Mouse (Mus musculus) lung, embryonic 14.5 days (tissue): ENCODE results near the gene B4galt1. TPM values are rescaled to one million over a fixed set of nuclear protein-coding genes. Genes with fewer than 3 reads are reported as not detected.

Experiments
- ATAC-seq: fragments of 200-750 bp; cut with Nextera tagmentation; 2 replicates; pipeline ENCODE4 v1.8.0; 2017; ENCODE audit warnings: mild to moderate bottlenecking, moderate TSS enrichment, moderate library complexity; ENCODE audit not compliant: insufficient read depth
- DNase-seq: peaks from one replicate; pipeline ENCODE4 v3.0.0-alpha.2; 2015
- H3K27ac ChIP-seq: fragments of 300-500 bp; sonication (generic); 2 replicates; pipeline ENCODE4 v1.5.1; 2014; ENCODE audit warnings: low read depth, mild to moderate bottlenecking, moderate library complexity
- H3K27me3 ChIP-seq: fragments of 300-500 bp; sonication (generic); 2 replicates; pipeline ENCODE4 v1.6.1; 2014; ENCODE audit warnings: low read length, control low read depth; ENCODE audit not compliant: insufficient read depth
- H3K36me3 ChIP-seq: fragments of 300-500 bp; sonication (generic); 2 replicates; pipeline ENCODE4 v1.6.1; 2014; ENCODE audit warnings: control low read depth; ENCODE audit not compliant: insufficient read depth
- H3K4me1 ChIP-seq: fragments of 300-500 bp; sonication (generic); 2 replicates; pipeline ENCODE4 v1.6.1; 2014; ENCODE audit warnings: antibody characterized with exemption, control low read depth; ENCODE audit not compliant: insufficient read depth
- H3K4me2 ChIP-seq: fragments of 300-500 bp; sonication (generic); 2 replicates; pipeline ENCODE4 v1.6.1; 2014; ENCODE audit warnings: mild to moderate bottlenecking
- H3K4me3 ChIP-seq: fragments of 300-500 bp; sonication (generic); 2 replicates; pipeline ENCODE4 v1.5.1; 2014; ENCODE audit warnings: low read depth, low read length
- H3K9ac ChIP-seq: fragments of 300-500 bp; sonication (generic); 2 replicates; pipeline ENCODE4 v1.6.1; 2014
- H3K9me3 ChIP-seq: fragments of 300-500 bp; sonication (generic); 2 replicates; pipeline ENCODE4 v1.6.1; 2016; ENCODE audit warnings: low read depth, low read length, control low read depth
- CTCF ChIP-seq: IDR thresholded peaks from 2 replicates; pipeline ENCODE4 v1.5.1; 2016; ENCODE audit warnings: antibody characterized with exemption, low read depth
- WGBS: fragments of 180-500 bp; shearing (Covaris S2); extraction: QIAGEN DNeasy Blood & Tissue Kit; methylation state at CpG from one replicate; pipeline ENCODE4 v1.1.7; 2014; 5-methylcytosine and 5-hydroxymethylcytosine counted together
- polyA plus RNA-seq: library from polyadenylated mRNA; unstranded; fragments of >200 nt; fragmentation: Nextera tagmentation; extraction: Ambion mirVana; gene quantifications from 2 replicates; pipeline ENCODE4 v1.2.1, GENCODE M21; 2014

Gene B4galt1
- polyA plus RNA-seq, 1 experiment from 2014 or later: 66.5 TPM

- Histone ChIP-seq H3K4me3 (no peak overlapping the region), H3K36me3 (no peaks in the 10 kb centered on the region), H3K9ac (no peak overlapping the region), H3K4me2 (no peak overlapping the region), H3K4me1 (no peaks in the 10 kb centered on the region), H3K27ac (no peak overlapping the region), H3K27me3 (no peaks in the 10 kb centered on the region), H3K9me3 (no peaks in the 10 kb centered on the region)
- ATAC-seq (no peak), DNase-seq (no peak)
- no peak for TF ChIP-seq CTCF
These were observed 59.5 kb downstream of the B4galt1 start for GRCm38 (mm10) chr4:40794320-40794719.

GRCm38 (mm10) chr4:40791176-40791575 is 62.6 kb downstream of the B4galt1 start:
- H3K36me3 ChIP-seq: no peaks in the 10 kb centered on the region
- ATAC-seq: no peak
- no peaks in the 10 kb centered on the region for H3K9me3 ChIP-seq
- 87% methylated on average over 4 of the region's 4 CpGs for WGBS
- no peak overlapping the region for H3K4me3 ChIP-seq
- no peaks in the 10 kb centered on the region for H3K27me3 ChIP-seq
- no peak overlapping the region for H3K9ac ChIP-seq
- no peak for TF ChIP-seq CTCF
- H3K4me2 ChIP-seq: no peak overlapping the region
- H3K4me1 ChIP-seq: no peaks in the 10 kb centered on the region
- DNase-seq: no peak
- H3K27ac ChIP-seq: no peak overlapping the region

- Histone ChIP-seq H3K4me1 (peaks cover under 1% of the 10 kb centered on the region; the same call in 1 of the 2 replicates), H3K9me3 (no peaks in the 10 kb centered on the region), H3K27ac (no peak overlapping the region), H3K4me3 (no peak overlapping the region), H3K4me2 (no peak overlapping the region), H3K27me3 (no peaks in the 10 kb centered on the region), H3K9ac (no peak overlapping the region), H3K36me3 (no peaks in the 10 kb centered on the region)
- no peak for TF ChIP-seq CTCF
- 81% methylated on average over 4 of the region's 4 CpGs for WGBS
- DNase-seq (no peak), ATAC-seq (no peak)
These were observed 67.2 kb downstream of the B4galt1 start for GRCm38 (mm10) chr4:40786578-40786977.

- Histone ChIP-seq H3K4me2 (no peak overlapping the region), H3K4me3 (no peak overlapping the region), H3K9ac (no peak overlapping the region), H3K36me3 (no peaks in the 10 kb centered on the region), H3K27ac (no peak overlapping the region), H3K27me3 (no peaks in the 10 kb centered on the region), H3K9me3 (no peaks in the 10 kb centered on the region), H3K4me1 (peaks cover 8% of the 10 kb centered on the region)
- DNase-seq (no peak), ATAC-seq (no peak)
- WGBS: 64% methylated on average over 9 of the region's 9 CpGs
- no peak for TF ChIP-seq CTCF
These were observed 68.1 kb downstream of the B4galt1 start for GRCm38 (mm10) chr4:40785620-40786166.

- Histone ChIP-seq H3K4me2 (no peak overlapping the region), H3K4me3 (no peak overlapping the region), H3K36me3 (no peaks in the 10 kb centered on the region), H3K27me3 (no peaks in the 10 kb centered on the region), H3K27ac (no peak overlapping the region), H3K9ac (no peak overlapping the region), H3K4me1 (peaks cover 8% of the 10 kb centered on the region), H3K9me3 (no peaks in the 10 kb centered on the region)
- no peak; the same call in 1 of the 2 replicates for ATAC-seq
- no peak for TF ChIP-seq CTCF
- WGBS: 50% methylated on average over 10 of the region's 10 CpGs
- DNase-seq: peak; percentile 66
These were observed 69.1 kb downstream of the B4galt1 start for GRCm38 (mm10) chr4:40784556-40785169.

DNA sequence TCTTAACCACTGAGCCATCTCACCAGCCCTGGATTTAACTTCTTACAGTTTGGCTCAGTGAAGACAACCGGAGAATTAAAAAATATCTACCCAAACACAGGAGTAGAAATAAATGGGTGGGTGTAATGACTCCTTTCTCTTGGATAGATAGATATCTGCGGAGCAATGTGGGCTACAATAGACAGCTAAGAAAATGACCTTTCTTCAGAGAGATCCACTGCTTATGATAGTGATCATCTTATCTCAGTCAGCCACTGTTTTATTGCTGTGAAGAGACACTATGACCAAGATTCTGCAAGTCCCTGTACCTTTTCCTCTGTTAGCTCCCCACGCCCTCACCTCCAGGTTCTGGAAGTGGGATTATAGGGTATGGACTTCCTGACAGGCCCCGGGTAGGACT is 70.8 kb downstream of the B4galt1 start:
- no peaks in the 10 kb centered on the region for H3K9me3 ChIP-seq

GRCm38 (mm10) chr4:40781797-40782495 is 71.9 kb downstream of the B4galt1 start:
- no peaks in the 10 kb centered on the region for H3K9me3 ChIP-seq
- no peak overlapping the region for H3K4me3 ChIP-seq
- TF ChIP-seq CTCF: no peak
- H3K27ac ChIP-seq: no peak overlapping the region
- 36% methylated on average over 8 of the region's 8 CpGs for WGBS
- H3K9ac ChIP-seq: no peak overlapping the region
- ATAC-seq (no peak), DNase-seq (no peak)
- H3K36me3 ChIP-seq: no peaks in the 10 kb centered on the region
- peaks cover 8% of the 10 kb centered on the region for H3K4me1 ChIP-seq
- H3K4me2 ChIP-seq: no peak overlapping the region
- no peaks in the 10 kb centered on the region for H3K27me3 ChIP-seq

More for the DNA sequence above, 70.8 kb downstream of the B4galt1 start:
- ATAC-seq (no peak), DNase-seq (no peak)
- no peaks in the 10 kb centered on the region for H3K36me3 ChIP-seq
- H3K4me2 ChIP-seq: no peak overlapping the region
- H3K4me3 ChIP-seq: no peak overlapping the region
- H3K4me1 ChIP-seq: peaks cover 8% of the 10 kb centered on the region
- no peak overlapping the region for H3K9ac ChIP-seq
- H3K27me3 ChIP-seq: no peaks in the 10 kb centered on the region
- TF ChIP-seq CTCF: no peak
- H3K27ac ChIP-seq: no peak overlapping the region
- WGBS: 91% methylated on average over 4 of the region's 4 CpGs
